Mouse (Mus musculus): ENCODE measurements around the gene Rps6kb1. TPM values are rescaled to one million over a fixed set of nuclear protein-coding genes. Genes with fewer than 3 reads are reported as not detected.
"Not testable (repeated sequence)": the region's sequence is repeated elsewhere in the genome, so short reads cannot be mapped to it uniquely, and the experiment has no call there.

Gene Rps6kb1
- polyA plus RNA-seq, 1 experiment: 17.4 TPM

- no peak for DNase-seq (ENCODE audit: low spot score)
These were observed 4.1 kb downstream of the Rps6kb1 start for GRCm38 (mm10) chr11:86540476-86540845.

- DNase-seq (ENCODE audit: low spot score): no peak
These were observed 4.7 kb downstream of the Rps6kb1 start for GRCm38 (mm10) chr11:86539716-86540475.

DNA sequence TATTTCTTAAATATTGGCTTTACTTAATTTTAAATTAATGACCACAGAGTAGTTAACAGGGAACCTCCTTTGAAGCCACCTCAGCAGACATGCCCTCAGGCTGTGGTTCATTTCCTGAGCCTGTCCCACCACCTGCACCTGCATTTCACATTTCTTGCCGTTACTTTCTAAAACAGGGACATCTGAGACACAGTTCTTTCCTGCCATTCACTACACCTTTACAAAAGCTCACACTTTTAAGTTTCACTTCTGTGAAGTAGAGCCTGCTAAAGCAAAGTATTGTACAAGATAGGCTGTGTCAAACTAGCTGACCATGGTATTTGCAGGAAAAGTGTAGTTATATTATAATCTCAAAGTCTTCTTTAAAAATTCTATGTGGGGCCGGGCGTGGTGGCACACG lies 5.8 kb downstream of the Rps6kb1 start:
- DNase-seq (ENCODE audit: low spot score): no peak

GRCm38 (mm10) chr11:86534201-86534910 lies 10.2 kb downstream of the Rps6kb1 start:
- no peak for DNase-seq (ENCODE audit: low spot score)

GRCm38 (mm10) chr11:86533302-86533701 lies 11.3 kb downstream of the Rps6kb1 start:
- not testable (repeated sequence) for DNase-seq (ENCODE audit: low spot score)

GRCm38 (mm10) chr11:86532834-86533233 lies 11.8 kb downstream of the Rps6kb1 start:
- DNase-seq (ENCODE audit: low spot score): no peak

DNA sequence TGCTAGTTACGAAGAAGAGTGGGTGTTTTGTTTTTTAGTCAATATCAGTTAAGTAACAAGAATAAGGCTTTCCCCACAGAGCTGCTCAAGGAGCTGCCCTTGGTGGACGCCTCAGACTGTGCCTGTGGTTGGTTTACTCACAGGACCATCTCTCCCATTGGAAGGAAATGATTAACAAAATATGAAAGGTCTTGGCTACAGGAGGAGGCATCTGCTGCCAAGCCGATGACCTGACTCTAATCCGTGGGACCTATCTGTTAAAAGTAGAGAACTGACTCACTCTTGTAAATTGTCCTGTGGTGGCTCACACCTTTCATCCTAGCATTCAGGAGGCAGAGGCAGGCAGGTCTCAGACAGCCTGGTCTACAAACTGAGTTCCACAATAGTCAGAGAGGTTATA lies 17.1 kb downstream of the Rps6kb1 start:
- no peak for DNase-seq (ENCODE audit: low spot score)

GRCm38 (mm10) chr11:86519751-86520150 lies 24.9 kb downstream of the Rps6kb1 start:
- DNase-seq (ENCODE audit: low spot score): no peak

GRCm38 (mm10) chr11:86517229-86517628 lies 27.4 kb downstream of the Rps6kb1 start:
- no peak for DNase-seq (ENCODE audit: low spot score)

DNA sequence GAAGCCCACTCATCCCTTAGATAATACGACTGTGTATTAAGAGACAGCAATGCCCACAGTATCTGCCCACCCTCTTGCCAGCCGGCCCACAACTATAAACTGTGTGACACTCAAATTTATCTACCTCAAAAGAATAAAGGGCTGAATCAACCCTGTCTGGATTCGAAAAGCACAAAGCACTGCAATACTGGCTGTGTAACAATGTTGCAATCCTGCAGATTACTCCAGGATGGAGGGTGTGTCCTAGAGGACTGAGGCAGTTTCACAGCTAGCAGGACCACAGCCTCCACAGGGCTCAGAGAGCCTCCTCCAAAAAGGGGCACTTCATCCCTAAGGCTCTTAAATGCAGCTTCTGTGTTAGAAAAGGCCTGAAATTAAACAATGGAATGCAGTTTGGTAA lies 28.0 kb downstream of the Rps6kb1 start:
- no peak for DNase-seq (ENCODE audit: low spot score)

DNA sequence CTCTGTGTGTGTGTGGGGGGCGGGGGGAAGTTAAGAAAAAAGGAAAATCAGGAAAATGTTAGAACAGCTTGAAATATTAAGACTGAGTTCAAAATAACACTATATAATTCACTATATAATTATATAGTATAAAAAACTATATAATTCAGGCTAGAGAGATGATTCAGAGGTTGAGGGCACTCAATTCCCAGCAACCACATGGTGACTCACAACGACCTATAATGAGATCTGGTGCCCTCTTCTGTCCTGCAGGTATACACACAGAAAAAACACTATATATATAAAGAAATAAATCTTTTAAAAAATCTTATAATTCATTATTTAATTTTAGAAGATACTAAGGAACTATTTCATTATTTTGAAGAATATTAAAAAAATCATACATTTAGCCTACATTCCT lies 36.6 kb downstream of the Rps6kb1 start:
- DNase-seq (ENCODE audit: low spot score): no peak

DNA sequence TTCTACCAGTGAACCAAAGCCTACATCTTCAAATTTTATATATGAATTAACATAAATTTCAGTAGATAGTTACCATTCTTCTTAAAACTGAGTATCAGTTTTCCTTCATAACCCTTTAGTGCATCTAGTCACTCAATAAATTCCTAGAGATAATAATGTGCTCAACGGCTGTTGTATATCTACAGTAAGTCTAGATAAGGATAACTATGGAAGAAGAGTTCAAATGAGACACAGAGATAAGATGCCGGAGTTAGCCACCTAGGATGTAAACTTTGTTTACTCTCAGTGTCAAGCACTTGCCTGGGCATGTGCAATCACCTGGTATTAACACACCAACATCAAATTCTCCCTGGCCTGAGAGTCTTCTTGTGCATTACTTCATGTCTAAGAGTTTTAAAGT lies 37.3 kb downstream of the Rps6kb1 start:
- no peak for DNase-seq (ENCODE audit: low spot score)

DNA sequence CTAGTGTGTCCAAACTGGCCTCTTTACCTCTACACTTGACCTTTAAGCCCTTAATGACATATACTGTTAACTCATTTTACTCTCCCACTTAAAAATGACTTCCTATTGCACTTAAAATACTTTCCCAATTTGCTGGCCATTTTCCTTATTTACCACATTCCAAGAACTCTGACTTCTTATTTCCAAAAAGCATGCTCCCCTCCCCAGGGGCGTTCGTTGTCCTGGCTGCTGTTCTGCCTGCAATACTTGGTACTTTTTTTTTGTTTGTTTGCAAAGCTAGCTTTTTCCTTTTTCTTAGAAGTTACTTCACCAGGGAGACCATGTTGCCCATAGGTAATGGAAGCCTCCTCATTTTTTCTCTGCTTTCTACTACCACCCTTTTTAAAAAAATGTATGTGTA lies 41.5 kb downstream of the Rps6kb1 start:
- DNase-seq (ENCODE audit: low spot score): no peak

- no peak for DNase-seq (ENCODE audit: low spot score)
These were observed 43.8 kb downstream of the Rps6kb1 start for GRCm38 (mm10) chr11:86500795-86501194.

DNA sequence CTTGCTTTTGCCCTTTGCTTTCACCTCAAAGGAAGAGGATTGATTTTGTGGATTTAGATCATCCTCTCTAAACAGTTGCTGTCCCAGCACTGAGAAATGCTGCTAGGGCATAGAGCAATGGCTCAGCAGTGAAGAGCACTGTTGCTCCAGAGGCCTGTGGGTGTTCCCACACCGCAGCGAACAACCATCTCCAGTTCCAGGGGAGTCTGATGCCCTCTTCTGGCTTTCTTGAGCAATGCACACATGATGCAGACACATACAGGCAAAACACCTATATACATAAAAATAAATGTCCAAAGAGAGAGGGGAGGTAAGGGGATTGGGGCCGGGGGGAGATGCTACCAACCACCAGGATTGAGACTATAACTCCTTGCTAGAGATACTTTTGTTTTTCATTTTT lies 46.7 kb downstream of the Rps6kb1 start:
- no peak for DNase-seq (ENCODE audit: low spot score)

- no peak for DNase-seq (ENCODE audit: low spot score)
These were observed 47.2 kb downstream of the Rps6kb1 start for GRCm38 (mm10) chr11:86497356-86497755.

GRCm38 (mm10) chr11:86490782-86491181 lies 53.8 kb downstream of the Rps6kb1 start:
- no peak for DNase-seq (ENCODE audit: low spot score)

DNA sequence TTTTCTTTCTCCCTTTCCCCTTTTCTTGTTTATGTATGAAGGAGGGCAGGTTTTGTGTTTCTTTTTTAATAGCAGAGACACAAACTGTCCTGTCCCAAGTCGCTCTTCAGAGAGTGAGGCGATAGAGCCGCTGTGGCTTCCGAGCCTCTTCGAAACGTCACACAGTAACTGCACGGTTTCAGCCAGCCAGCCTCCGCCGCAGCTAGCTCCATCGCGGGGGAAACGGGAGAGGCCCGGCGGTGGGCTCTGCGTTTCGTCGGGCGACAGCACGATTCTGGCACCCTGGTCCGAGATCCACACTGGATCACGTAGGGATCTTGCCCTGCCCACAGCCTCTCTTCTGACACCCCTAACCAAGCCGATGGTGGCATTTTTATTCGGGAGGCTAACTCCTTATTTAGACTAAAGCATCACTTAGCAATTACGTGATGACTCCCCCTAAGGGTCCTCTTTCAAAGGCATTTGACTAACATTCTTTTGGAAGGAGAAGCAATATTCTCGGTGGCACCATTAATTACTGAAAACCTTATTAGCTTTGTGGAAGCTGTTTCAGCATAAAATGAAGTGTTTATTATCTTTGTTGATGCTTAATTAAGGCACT lies 59.6 kb downstream of the Rps6kb1 start:
- DNase-seq (ENCODE audit: low spot score): peak; percentile 39

DNA sequence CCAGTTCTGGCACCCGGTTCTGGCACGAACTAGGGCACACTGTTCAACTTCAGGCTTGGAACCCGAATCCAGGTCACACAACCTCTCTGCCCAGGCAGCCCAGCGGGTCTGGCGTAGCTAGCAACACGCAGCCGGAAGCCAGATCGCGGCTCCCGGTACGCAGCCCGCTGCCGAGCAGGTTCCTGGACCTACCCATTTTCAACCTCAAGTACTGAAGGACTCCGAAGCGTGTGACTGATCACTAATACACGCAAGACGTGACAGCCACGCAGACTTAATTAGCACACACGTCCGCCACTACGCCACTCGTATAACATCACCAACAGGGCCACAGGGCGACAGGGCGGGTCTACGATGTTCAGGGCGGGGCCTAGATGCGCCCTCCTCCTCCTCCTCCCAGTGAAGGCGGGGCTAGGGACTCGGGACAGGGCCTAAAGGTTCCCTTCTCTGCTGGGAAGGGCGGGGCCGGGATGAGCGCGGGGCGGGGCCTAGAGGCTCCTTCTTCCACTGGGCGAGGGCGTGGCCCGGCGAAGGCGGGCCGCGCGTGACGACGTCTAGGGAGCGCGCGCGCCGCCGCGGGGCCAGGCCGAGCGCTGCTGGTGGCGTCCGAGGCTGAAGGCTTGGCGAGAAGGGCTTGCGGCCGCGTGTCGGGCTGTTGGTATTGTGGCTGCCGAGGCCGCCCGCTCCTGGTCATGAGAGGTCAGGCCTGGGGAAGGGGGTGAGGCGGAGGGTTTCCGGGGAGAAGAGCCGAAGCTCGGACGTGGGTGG lies 60.3 kb downstream of the Rps6kb1 start, which contains the start of gene Rnft1:
Gene Rnft1, plus strand, starts transcription at position 557 of the 768 bp plus-strand sequence.
- peak; percentile 94 for DNase-seq (ENCODE audit: low spot score)

DNA sequence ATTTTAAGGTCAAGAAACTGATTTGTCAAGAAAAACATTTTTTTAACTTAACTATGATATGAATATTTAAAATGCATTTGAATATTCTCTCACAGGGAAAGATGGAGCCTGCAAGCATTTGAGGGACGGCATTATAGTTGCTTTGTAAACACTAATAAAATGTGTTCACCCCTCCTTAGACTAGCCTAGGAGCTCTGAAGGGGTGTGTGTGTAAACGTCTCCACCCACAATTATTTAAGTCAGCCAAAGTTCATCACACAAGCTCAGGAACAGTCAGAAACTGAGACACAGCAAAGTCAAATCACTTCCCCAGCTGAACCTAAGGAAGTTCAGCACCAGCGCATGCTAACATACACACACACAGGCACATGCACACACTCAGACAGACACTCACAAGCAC lies 71.0 kb downstream of the Rps6kb1 start:
- DNase-seq (ENCODE audit: low spot score): no peak

DNA sequence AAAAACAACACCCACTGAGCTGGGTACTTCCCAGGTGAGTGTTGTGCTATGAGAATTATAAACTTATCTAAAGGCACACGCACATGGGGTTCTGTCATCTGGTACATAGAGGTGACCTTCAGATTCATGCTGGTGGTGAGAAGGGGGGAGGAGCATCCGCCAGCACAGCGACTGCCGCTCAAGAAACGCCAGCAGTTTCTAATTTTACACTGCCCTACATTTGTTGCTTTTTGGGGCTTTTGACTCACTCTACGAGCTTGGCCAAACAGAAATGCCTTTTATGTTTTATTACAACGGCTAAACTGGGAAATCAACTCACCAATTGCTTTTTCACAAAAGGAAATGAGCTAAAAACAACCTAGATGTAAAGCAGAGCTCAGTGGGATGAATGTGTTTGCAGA lies 71.8 kb downstream of the Rps6kb1 start:
- DNase-seq (ENCODE audit: low spot score): no peak

- DNase-seq (ENCODE audit: low spot score): no peak
These were observed 72.8 kb downstream of the Rps6kb1 start for GRCm38 (mm10) chr11:86471785-86472184.
